Mouse (Mus musculus): ENCODE measurements around the gene Btnl4.

GRCm38 (mm10) chr17:34476427-34476826 lies 691 bp downstream of the Btnl4 start:
- TF ChIP-seq CTCF (conservative IDR thresholded peaks at IDR 0.05; ENCODE audit: insufficient read depth, insufficient read length, low read depth, low read length), result no peak
- TF ChIP-seq POLR2A (IDR thresholded peaks at IDR 0.05; ENCODE audit: low read depth, low read length), result no peak

Measured in kidney, adult 2 months (tissue).